Mouse (Mus musculus) Patski (cell line): ENCODE measurements at regions not wholly inside any gene's neighbourhood (a gene's known extent, or its start where the extent isn't known, plus 50 kb on each side); places are given as distances from the start of the nearest gene placed in this dataset.

Source experiments
- ATAC-seq: fragments of 100-300 bp; one replicate; pipeline ENCODE4 v1.8.0; 2021
- CTCF ChIA-PET: fragments of 350-600 bp; sonication (Branson Sonifier 250); formaldehyde crosslinking; loops from one replicate; lab custom pipeline; 2022; ENCODE audit warnings: inconsistent platforms; lab: Charles Lee
- POLR2A ChIA-PET: fragments of 350-600 bp; sonication (Branson Sonifier 250); formaldehyde crosslinking; loops from one replicate; lab custom pipeline; 2022; ENCODE audit warnings: antibody characterized with exemption, inconsistent platforms; lab: Charles Lee
- DNase-seq: peaks from one replicate; pipeline ENCODE4 v3.0.0-alpha.2; 2011; ENCODE audit warnings: low read depth, low spot score
- H3K27me3 ChIP-seq: fragments of 371-371 bp; one replicate; pipeline ENCODE4 v1.5.1; 2021
- CTCF ChIP-seq: fragments of 100-300 bp; IDR thresholded peaks from one replicate; pipeline ENCODE4 v1.5.1; 2021
- in situ Hi-C: fragments of 300-500 bp; cut with MboI; formaldehyde crosslinking; loops from 3 replicates; pipeline ENCODE4 v1.11.1; 2018; ENCODE audit warnings: low pct_unique_long_range_greater_than_20kb, mixed read lengths

GRCm38 (mm10) chr15:5299807-5300206 is 55.8 kb upstream of the Ptger4 start:
- DNase-seq (no peak), ATAC-seq (no peak)
- no peak for TF ChIP-seq CTCF
- H3K27me3 ChIP-seq, result no peaks in the 10 kb centered on the region
- ChIA-PET CTCF (interaction anchor here (1.1 kb wide), 1 partner anchor 24 kb away, joined by 3 read pairs; no protein-coding TSS in a partner anchor), POLR2A (no interaction called here)
- in situ Hi-C loops, result no loop called here

GRCm38 (mm10) chr15:5296949-5297348 is 53.0 kb upstream of the Ptger4 start:
- POLR2A ChIA-PET, result no interaction called here

More at GRCm38 (mm10) chr15:5296949-5297348, 53.0 kb upstream of the Ptger4 start:
- CTCF ChIA-PET, result interaction anchor here (1.9 kb wide), 1 partner anchor 12 kb away, joined by 5 read pairs; no protein-coding TSS in a partner anchor
- TF ChIP-seq CTCF, result no peak
- ATAC-seq (no peak), DNase-seq (no peak)
- H3K27me3 ChIP-seq, result no peaks in the 10 kb centered on the region
- in situ Hi-C loops, result no loop called here
